Mouse (Mus musculus) olfactory bulb, adult 2 months (tissue): Measurements from ENCODE around the gene Plekhg5. TPM values are rescaled to one million over a fixed set of nuclear protein-coding genes. Genes with fewer than 3 reads are reported as not detected.

Source experiments
- H3K27ac ChIP-seq: fragments of 200-500 bp; 2 replicates; pipeline ENCODE4 v1.5.1; 2012; ENCODE audit warnings: low read depth, low read length; ENCODE audit not compliant: insufficient read depth
- H3K4me1 ChIP-seq: fragments of 200-500 bp; 2 replicates; pipeline ENCODE4 v1.6.1; 2012; ENCODE audit warnings: low read length; ENCODE audit not compliant: control insufficient read depth, insufficient read depth
- H3K4me3 ChIP-seq: fragments of 200-500 bp; 2 replicates; pipeline ENCODE4 v1.5.1; 2012; ENCODE audit warnings: mild to moderate bottlenecking, low read depth, low read length, moderate library complexity; ENCODE audit not compliant: insufficient read depth
- CTCF ChIP-seq: fragments of 200-500 bp; IDR thresholded peaks from 2 replicates; pipeline ENCODE4 v1.5.1; 2012; ENCODE audit warnings: low read depth, mild to moderate bottlenecking, low read length, moderate library complexity; ENCODE audit not compliant: insufficient read depth
- POLR2A ChIP-seq: fragments of 200-500 bp; IDR thresholded peaks from 2 replicates; pipeline ENCODE4 v1.6.1; 2012; ENCODE audit warnings: mild to moderate bottlenecking, low read depth, low read length, moderate library complexity; ENCODE audit not compliant: insufficient read depth
- WGBS: fragments of 180-500 bp; shearing (Covaris S2); methylation state at CpG from one replicate; pipeline ENCODE4 v1.1.7; 2018; 5-methylcytosine and 5-hydroxymethylcytosine counted together
- polyA plus RNA-seq: library from polyadenylated mRNA; stranded (reverse); fragments of >200 nt; gene quantifications from 2 replicates; pipeline ENCODE4 v1.2.4, GENCODE M21; 2012; ENCODE audit warnings: low replicate concordance; ENCODE audit not compliant: missing spikeins, insufficient read depth, insufficient read length

Plekhg5 gene
- polyA plus RNA-seq, 1 experiment, result not detected

- Histone ChIP-seq H3K4me1 (peaks cover 17% of the 10 kb centered on the region), H3K4me3 (no peak overlapping the region), H3K27ac (no peak overlapping the region)
- WGBS, result 49% methylated on average over 6 of the region's 6 CpGs
- no peak for TF ChIP-seq CTCF
- no peak for TF ChIP-seq POLR2A
Measured at GRCm38 (mm10) chr4:152136112-152136875, 64.0 kb downstream of the Plekhg5 start.

- WGBS, result 96% methylated on average over 2 of the region's 2 CpGs
Measured at GRCm38 (mm10) chr4:152136876-152137250, 64.6 kb downstream of the Plekhg5 start.

GRCm38 (mm10) chr4:152138497-152139260 is 66.4 kb downstream of the Plekhg5 start:
- Histone ChIP-seq H3K27ac (no peak overlapping the region), H3K4me1 (peaks cover 9% of the 10 kb centered on the region), H3K4me3 (peak overlapping the region; percentile 37)
- TF ChIP-seq CTCF (peak; percentile 73), POLR2A (no peak)
- WGBS, result 3% methylated on average over 51 of the region's 51 CpGs

More at GRCm38 (mm10) chr4:152136876-152137250, 64.6 kb downstream of the Plekhg5 start:
- Histone ChIP-seq H3K27ac (no peak overlapping the region), H3K4me1 (peaks cover 11% of the 10 kb centered on the region), H3K4me3 (no peak overlapping the region)
- TF ChIP-seq POLR2A, result no peak
- TF ChIP-seq CTCF, result no peak

- 37% methylated on average over 6 of the region's 6 CpGs for WGBS
- no peak for TF ChIP-seq CTCF
- TF ChIP-seq POLR2A, result no peak
- H3K4me1 ChIP-seq, result peaks cover 9% of the 10 kb centered on the region
Measured at GRCm38 (mm10) chr4:152140441-152140840, 68.1 kb downstream of the Plekhg5 start.

GRCm38 (mm10) chr4:152141521-152142135 is 69.3 kb downstream of the Plekhg5 start:
- H3K4me3 ChIP-seq, result no peak overlapping the region
- H3K4me1 ChIP-seq, result peaks cover 9% of the 10 kb centered on the region
- H3K27ac ChIP-seq, result no peak overlapping the region
- no peak for TF ChIP-seq POLR2A
- no peak for TF ChIP-seq CTCF
- 55% methylated on average over 8 of the region's 8 CpGs for WGBS

More at GRCm38 (mm10) chr4:152140441-152140840, 68.1 kb downstream of the Plekhg5 start:
- Histone ChIP-seq H3K27ac (no peak overlapping the region), H3K4me3 (no peak overlapping the region)

GRCm38 (mm10) chr4:152143632-152144031 is 71.3 kb downstream of the Plekhg5 start:
- no peak overlapping the region for H3K4me3 ChIP-seq
- no peak overlapping the region for H3K27ac ChIP-seq
- 72% methylated on average over 1 of the region's 1 CpGs for WGBS
- TF ChIP-seq POLR2A, result no peak
- no peak for TF ChIP-seq CTCF
- peaks cover 5% of the 10 kb centered on the region for H3K4me1 ChIP-seq

- WGBS, result 74% methylated on average over 10 of the region's 10 CpGs
- H3K4me3 ChIP-seq, result no peak overlapping the region
- H3K4me1 ChIP-seq, result no peaks in the 10 kb centered on the region
- TF ChIP-seq POLR2A, result no peak
- TF ChIP-seq CTCF, result no peak
- H3K27ac ChIP-seq, result no peak overlapping the region
Measured at GRCm38 (mm10) chr4:152145473-152145872, 73.2 kb downstream of the Plekhg5 start.

GRCm38 (mm10) chr4:152146033-152146827 is 73.9 kb downstream of the Plekhg5 start:
- Histone ChIP-seq H3K4me3 (no peak overlapping the region), H3K4me1 (no peaks in the 10 kb centered on the region), H3K27ac (no peak overlapping the region)
- 79% methylated on average over 11 of the region's 11 CpGs for WGBS
- no peak for TF ChIP-seq CTCF
- TF ChIP-seq POLR2A, result no peak
